Comparison of ENCODE assay signal across 30 mouse cellular contexts in genomic region chr7:109019243-109019642, GRCm38 (mm10).
A peak's percentile ranks its signal among the peaks of the same experiment; 100 is the strongest.
DNase-seq lines count a peak whose midpoint lies in the region; ATAC-seq and TF ChIP-seq lines count a peak whose summit lies in the region.
"Had no signal": no experiment of that assay in that cellular context is flagged by ENCODE, and none has a peak within 500 bp of the region (broad histone marks: within the 10 kb centered on the region; RNA-seq: fewer than 3 reads in every experiment).

No protein-coding gene starts in this region.

- H3K4me3 ChIP-seq in hindbrain, postnatal 0 days (ENCODE audit: low read length) = no peak overlapping the region
- no peak overlapping the region for H3K4me3 ChIP-seq in hindbrain, embryonic 11.5 days (ENCODE audit: low read depth, low read length)
- H3K4me3 ChIP-seq in lung, embryonic 16.5 days (ENCODE audit: low read length) = no peak overlapping the region
- H3K4me3 ChIP-seq: heart, adult 2 months; heart, embryonic 13.5 days; hindbrain, embryonic 15.5 days; liver, embryonic 12.5 days; megakaryocyte, embryonic 14.5 days; midbrain, embryonic 13.5 days; stomach, embryonic 15.5 days had no signal

- no peak overlapping the region for H3K27ac ChIP-seq in hindbrain, postnatal 0 days
- H3K27ac ChIP-seq in hindbrain, embryonic 11.5 days (ENCODE audit: low read depth, low read length) = no peak overlapping the region
- no peak overlapping the region for H3K27ac ChIP-seq in lung, embryonic 16.5 days (ENCODE audit: low read length)
- H3K27ac ChIP-seq: heart, adult 2 months; heart, embryonic 13.5 days; hindbrain, embryonic 15.5 days; kidney, postnatal 0 days; liver, embryonic 12.5 days; midbrain, embryonic 13.5 days; stomach, embryonic 15.5 days had no signal

- H3K9me3 ChIP-seq in hindbrain, postnatal 0 days (ENCODE audit: low read length) = no peaks in the 10 kb centered on the region
- H3K9me3 ChIP-seq in hindbrain, embryonic 11.5 days (ENCODE audit: control insufficient read depth, low read length) = no peaks in the 10 kb centered on the region
- H3K9me3 ChIP-seq in lung, embryonic 16.5 days (ENCODE audit: control insufficient read depth, low read length) = no peaks in the 10 kb centered on the region
- H3K9me3 ChIP-seq: heart, embryonic 13.5 days; hindbrain, embryonic 15.5 days; liver, embryonic 12.5 days; megakaryocyte, embryonic 14.5 days; midbrain, embryonic 13.5 days; stomach, embryonic 15.5 days had no signal

- TF ChIP-seq CTCF in hindbrain, postnatal 0 days (IDR thresholded peaks at IDR 0.05; ENCODE audit: low read depth) = peak; percentile 43

- DNase-seq in adrenal gland, adult (ENCODE audit: inconsistent age in 2 of 2, low spot score in 1 of 2) = peak; percentile 15 to 50
- DNase-seq in adrenal gland, adult 8-10 months = no peak
- peak; percentile 50 for DNase-seq in hindbrain, postnatal 0 days (ENCODE audit: low spot score)
- DNase-seq in hindbrain, embryonic 11.5 days (ENCODE audit: low spot score) = no peak
- DNase-seq in lung, postnatal 10 days = no peak
- DNase-seq in A20 (ENCODE audit: low read depth, low spot score) = peak; percentile 13
- DNase-seq: adrenal gland, postnatal 14 days; cerebellum, adult 18-20 months; cerebellum, postnatal 14 days; gastrocnemius, postnatal 25 days; heart, adult 2 months; heart, postnatal 10 days; kidney, adult 2 months; kidney, postnatal 4 days; left cerebral cortex, postnatal 4 days; liver, postnatal 0 days; lung, postnatal 36 days; right cerebral cortex, postnatal 25 days; thymus, postnatal 14 days had no signal

- 85% methylated on average over 7 of the region's 7 CpGs for WGBS in hindbrain, postnatal 0 days
- 88% methylated on average over 7 of the region's 7 CpGs for WGBS in hindbrain, embryonic 11.5 days
- WGBS in lung, embryonic 16.5 days = 82% methylated on average over 7 of the region's 7 CpGs

- H3K36me3 ChIP-seq in hindbrain, postnatal 0 days (ENCODE audit: insufficient read depth, low read length) = peaks cover 12% of the 10 kb centered on the region; the same call in 1 of the 2 replicates
- no peaks in the 10 kb centered on the region for H3K36me3 ChIP-seq in hindbrain, embryonic 11.5 days (ENCODE audit: control insufficient read depth, insufficient read depth, low read length)
- no peaks in the 10 kb centered on the region for H3K36me3 ChIP-seq in lung, embryonic 16.5 days (ENCODE audit: control insufficient read depth, insufficient read depth, low read length)
- H3K36me3 ChIP-seq: heart, embryonic 13.5 days; liver, embryonic 12.5 days; stomach, embryonic 15.5 days had no signal

- H3K4me2 ChIP-seq in hindbrain, postnatal 0 days (ENCODE audit: low read depth, low read length) = no peak overlapping the region
- H3K4me2 ChIP-seq in hindbrain, embryonic 11.5 days (replicated peaks; ENCODE audit: low read depth, low read length) = no peak overlapping the region
- H3K4me2 ChIP-seq in lung, embryonic 16.5 days (ENCODE audit: low read depth, low read length) = no peak overlapping the region
- H3K4me2 ChIP-seq: heart, embryonic 13.5 days; hindbrain, embryonic 15.5 days; liver, embryonic 12.5 days; midbrain, embryonic 13.5 days; stomach, embryonic 15.5 days had no signal

- no peaks in the 10 kb centered on the region for H3K27me3 ChIP-seq in hindbrain, postnatal 0 days (ENCODE audit: insufficient read depth, low read length)
- H3K27me3 ChIP-seq in hindbrain, embryonic 11.5 days (ENCODE audit: control insufficient read depth, insufficient read depth, low read length) = no peaks in the 10 kb centered on the region
- no peaks in the 10 kb centered on the region for H3K27me3 ChIP-seq in lung, embryonic 16.5 days (ENCODE audit: control insufficient read depth, insufficient read depth, low read depth, low read length)
- H3K27me3 ChIP-seq: hindbrain, embryonic 15.5 days; midbrain, embryonic 13.5 days; stomach, embryonic 15.5 days had no signal

- ATAC-seq in hindbrain, postnatal 0 days = 0 out of 2 replicates have a peak, but pooled peaks have one; percentile 31
- no peak for ATAC-seq in hindbrain, embryonic 11.5 days (ENCODE audit: low FRiP score)
- 0 out of 2 replicates have a peak, but pooled peaks have one; percentile 17 for ATAC-seq in lung, embryonic 16.5 days (ENCODE audit: low read depth)
- ATAC-seq in granulocyte monocyte progenitor cell, adult 5-6 weeks (replicated peaks; ENCODE audit: poor library complexity, severe bottlenecking) = no peak
- ATAC-seq: CD4-positive, CD25-positive, alpha-beta regulatory T cell, adult 4 months; forebrain, embryonic 14.5 days; liver, embryonic 12.5 days; liver, postnatal 0 days; midbrain, embryonic 13.5 days had no signal

- H3K9ac ChIP-seq in hindbrain, postnatal 0 days (replicated peaks; ENCODE audit: low read length) = no peak overlapping the region
- H3K9ac ChIP-seq in hindbrain, embryonic 11.5 days (ENCODE audit: low read depth, low read length) = no peak overlapping the region
- H3K9ac ChIP-seq in lung, embryonic 16.5 days (ENCODE audit: low read length) = no peak overlapping the region
- H3K9ac ChIP-seq: heart, embryonic 13.5 days; hindbrain, embryonic 15.5 days; liver, embryonic 12.5 days; liver, postnatal 0 days; midbrain, embryonic 13.5 days; stomach, embryonic 15.5 days had no signal

- 0 out of 2 replicates have a peak, but pooled peaks cover 7% of the 10 kb centered on the region for H3K4me1 ChIP-seq in hindbrain, postnatal 0 days (ENCODE audit: insufficient read depth, low read length)
- H3K4me1 ChIP-seq in hindbrain, embryonic 11.5 days (replicated peaks; ENCODE audit: control insufficient read depth, insufficient read depth, low read length) = peaks cover 4% of the 10 kb centered on the region; the same call in 1 of the 2 replicates
- H3K4me1 ChIP-seq in lung, embryonic 16.5 days (replicated peaks; ENCODE audit: control insufficient read depth, insufficient read depth, low read length) = no peaks in the 10 kb centered on the region
- H3K4me1 ChIP-seq: heart, embryonic 13.5 days; liver, embryonic 12.5 days; megakaryocyte, embryonic 14.5 days; stomach, embryonic 15.5 days had no signal

Comparison
In these comparisons a context has a peak if more than half of its experiments do, and no peak if none do; other contexts are left out.
1. DNase-seq: peak in adrenal gland, adult (2 of 2), hindbrain, postnatal 0 days (single experiment) and A20 (single experiment); none in adrenal gland, adult 8-10 months (single experiment), hindbrain, embryonic 11.5 days (single experiment) and lung, postnatal 10 days (single experiment).
2. ATAC-seq: peak in hindbrain, postnatal 0 days (single experiment) and lung, embryonic 16.5 days (single experiment); none in hindbrain, embryonic 11.5 days (single experiment) and granulocyte monocyte progenitor cell, adult 5-6 weeks (single experiment).